Mouse (Mus musculus): ENCODE data around the gene Stxbp4. TPM values are rescaled to one million over a fixed set of nuclear protein-coding genes. Genes with fewer than 3 reads are reported as not detected.

The Stxbp4 gene
- total and polyA plus RNA-seq, 3 experiments = 4.0 to 4.9 TPM; not detected in 1

- TF ChIP-seq POLR2A (IDR thresholded peaks at IDR 0.05; ENCODE audit: control insufficient read depth in 1 of 2, insufficient read depth in 1 of 2, low read depth in 1 of 2, low read length in 2 of 2, poor library complexity in 1 of 2) = no peak
- no peak for TF ChIP-seq CHD1 (IDR thresholded peaks at IDR 0.05; ENCODE audit: low read depth, low read length)
- no peak for TF ChIP-seq ZC3H11A (IDR thresholded peaks at IDR 0.05; ENCODE audit: low read depth, low read length)
- no peak for TF ChIP-seq USF2 (IDR thresholded peaks at IDR 0.05; ENCODE audit: borderline replicate concordance in 1 of 2, insufficient read depth in 1 of 2, low read depth in 1 of 2, low read length in 2 of 2)
- TF ChIP-seq MXI1 (IDR thresholded peaks at IDR 0.05; ENCODE audit: low read depth, low read length) = peak; percentile 67
- peak; percentile 52; the same call in 1 of the 2 replicates for TF ChIP-seq BHLHE40 (IDR thresholded peaks at IDR 0.05; ENCODE audit: borderline replicate concordance, low read depth, low read length)
- TF ChIP-seq MYB (IDR thresholded peaks at IDR 0.05; ENCODE audit: low read depth, low read length) = peak; percentile 86
- TF ChIP-seq CTCF (IDR thresholded peaks at IDR 0.05 in 2 of 3, conservative IDR thresholded peaks at IDR 0.05 in 1 of 3; ENCODE audit: control insufficient read depth in 1 of 3, insufficient read depth in 1 of 3, low read depth in 2 of 3, low read length in 3 of 3, poor library complexity in 1 of 3, severe bottlenecking in 1 of 3) = no peak
- TF ChIP-seq UBTF (IDR thresholded peaks at IDR 0.05; ENCODE audit: borderline replicate concordance, insufficient read depth, low read depth, low read length) = no peak
- peak; percentile 57; the same call in 1 of the 2 replicates for TF ChIP-seq HCFC1 (IDR thresholded peaks at IDR 0.05; ENCODE audit: low read depth, low read length)
These were observed 81.4 kb downstream of the Stxbp4 start (continued) for GRCm38 (mm10) chr11:90556517-90556916.

DNA sequence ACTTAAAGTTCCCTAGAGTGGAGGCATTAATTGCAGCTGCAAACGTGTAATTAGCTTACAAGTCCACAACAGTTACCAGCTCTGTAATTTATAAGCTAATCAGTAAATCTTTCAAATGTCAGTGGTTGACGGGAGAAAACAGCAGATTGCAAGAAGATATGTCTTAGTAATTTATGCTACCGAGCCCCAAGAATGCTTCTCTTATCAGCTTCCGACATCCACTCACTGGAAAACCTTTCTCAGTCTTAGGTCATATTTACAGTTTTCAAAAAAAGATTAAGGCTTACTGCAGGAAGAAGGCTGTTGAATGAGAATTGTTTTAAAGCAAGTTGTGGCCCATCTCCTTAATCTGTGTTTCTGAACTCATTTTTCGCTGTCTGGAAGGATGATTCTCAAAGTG is 83.9 kb downstream of the Stxbp4 start:
- Histone ChIP-seq H3K4me1 (ENCODE audit: control insufficient read depth in 1 of 2, insufficient read depth in 2 of 2, low read length in 2 of 2) (peaks cover 35 to 40% of the 10 kb centered on the region in 2 experiments), H3K4me3 (ENCODE audit: control insufficient read depth in 1 of 2, insufficient read depth in 1 of 2, low read depth in 2 of 2, low read length in 2 of 2) (no peak overlapping the region), H3K36me3 (ENCODE audit: control insufficient read depth in 1 of 2, insufficient read depth in 2 of 2, low read length in 2 of 2) (peaks cover 0 to 58% of the 10 kb centered on the region in 2 experiments; a peak in 3 of 4 replicates), H3K27ac (ENCODE audit: control insufficient read depth, low read depth, low read length) (peak overlapping the region; percentile 2; the same call in 1 of the 2 replicates), H3K9me3 (replicated peaks; ENCODE audit: insufficient read depth, low read length) (no peaks in the 10 kb centered on the region), H3K79me2 (ENCODE audit: control insufficient read depth, insufficient read depth, low read length, poor library complexity) (no peaks in the 10 kb centered on the region; the same call in 1 of the 2 replicates), H3K9ac (ENCODE audit: control insufficient read depth, low read depth, low read length, poor library complexity, severe bottlenecking) (no peak overlapping the region), H3K27me3 (ENCODE audit: control insufficient read depth in 1 of 2, insufficient read depth in 2 of 2, low read length in 2 of 2) (no peaks in the 10 kb centered on the region)
- peak; percentile 49 for DNase-seq (ENCODE audit: low read depth, low spot score)
- no peak for TF ChIP-seq UBTF (IDR thresholded peaks at IDR 0.05; ENCODE audit: borderline replicate concordance, insufficient read depth, low read depth, low read length)
- no peak for TF ChIP-seq MYB (IDR thresholded peaks at IDR 0.05; ENCODE audit: low read depth, low read length)
- TF ChIP-seq TCF12 (IDR thresholded peaks at IDR 0.05; ENCODE audit: low read depth, low read length) = peak; percentile 77
- no peak for TF ChIP-seq NELFE (IDR thresholded peaks at IDR 0.05; ENCODE audit: low read depth, low read length)
- TF ChIP-seq MYC (IDR thresholded peaks at IDR 0.05; ENCODE audit: low read depth, low read length) = no peak
- no peak for TF ChIP-seq KAT2A (conservative IDR thresholded peaks at IDR 0.05; ENCODE audit: low read depth, low read length)
- no peak for TF ChIP-seq MAZ (IDR thresholded peaks at IDR 0.05; ENCODE audit: low read depth, low read length)
- no peak for TF ChIP-seq USF2 (IDR thresholded peaks at IDR 0.05; ENCODE audit: borderline replicate concordance in 1 of 2, insufficient read depth in 1 of 2, low read depth in 1 of 2, low read length in 2 of 2)
- no peak for TF ChIP-seq TAL1 (IDR thresholded peaks at IDR 0.05; ENCODE audit: low read length)
- no peak for TF ChIP-seq POLR2AphosphoS5 (IDR thresholded peaks at IDR 0.05; ENCODE audit: borderline replicate concordance, low read depth, low read length)
- no peak for TF ChIP-seq E2F4 (IDR thresholded peaks at IDR 0.05; ENCODE audit: borderline replicate concordance, low read depth, low read length)
- no peak for TF ChIP-seq ZKSCAN1 (IDR thresholded peaks at IDR 0.05; ENCODE audit: low read depth, low read length)
- TF ChIP-seq SIN3A (IDR thresholded peaks at IDR 0.05; ENCODE audit: low read length) = 0 out of 2 replicates have a peak, but pooled peaks have one; percentile 11
- TF ChIP-seq SMC3 (IDR thresholded peaks at IDR 0.05; ENCODE audit: low read depth, low read length) = no peak
- TF ChIP-seq JUND (IDR thresholded peaks at IDR 0.05; ENCODE audit: low read depth, low read length) = no peak
- TF ChIP-seq ZC3H11A (IDR thresholded peaks at IDR 0.05; ENCODE audit: low read depth, low read length) = no peak
- TF ChIP-seq CHD2 (IDR thresholded peaks at IDR 0.05; ENCODE audit: low read length) = no peak
- no peak for TF ChIP-seq USF1 (IDR thresholded peaks at IDR 0.05; ENCODE audit: low read depth, low read length)
- TF ChIP-seq MAX (IDR thresholded peaks at IDR 0.05; ENCODE audit: low read length) = no peak
- TF ChIP-seq POLR2AphosphoS2 (IDR thresholded peaks at IDR 0.05; ENCODE audit: low read length) = no peak
- peak; percentile 84 for TF ChIP-seq RCOR1 (IDR thresholded peaks at IDR 0.05; ENCODE audit: low read depth, low read length)
- peak; percentile 55 to 69; a peak in 2 of 4 replicates for TF ChIP-seq EP300 (IDR thresholded peaks at IDR 0.05; ENCODE audit: low read depth in 1 of 2, low read length in 2 of 2)
- TF ChIP-seq MXI1 (IDR thresholded peaks at IDR 0.05; ENCODE audit: low read depth, low read length) = no peak
- no peak for TF ChIP-seq HCFC1 (IDR thresholded peaks at IDR 0.05; ENCODE audit: low read depth, low read length)
- no peak for TF ChIP-seq POLR2A (IDR thresholded peaks at IDR 0.05; ENCODE audit: control insufficient read depth in 1 of 2, insufficient read depth in 1 of 2, low read depth in 1 of 2, low read length in 2 of 2, poor library complexity in 1 of 2)
- no peak for TF ChIP-seq ZMIZ1 (IDR thresholded peaks at IDR 0.05; ENCODE audit: low read depth, low read length)
- TF ChIP-seq GATA1 (IDR thresholded peaks at IDR 0.05; ENCODE audit: low read depth, low read length) = peak; percentile 75
- no peak for TF ChIP-seq NRF1 (IDR thresholded peaks at IDR 0.05; ENCODE audit: insufficient read depth, low read depth, low read length, poor library complexity, severe bottlenecking)
- TF ChIP-seq RAD21 (IDR thresholded peaks at IDR 0.05; ENCODE audit: low read depth, low read length) = no peak
- peak; percentile 74 for TF ChIP-seq ETS1 (IDR thresholded peaks at IDR 0.05; ENCODE audit: low read depth, low read length)
- peak; percentile 47 for TF ChIP-seq ZNF384 (IDR thresholded peaks at IDR 0.05; ENCODE audit: low read depth, low read length)

All from MEL (cell line).